ENCODE assay signal across 13 mouse cellular contexts in genomic region chr6:52505777-52506755, GRCm38 (mm10).
DNase-seq lines count a peak whose midpoint lies in the region; ATAC-seq and TF ChIP-seq lines count a peak whose summit lies in the region.
"Had no signal": no experiment of that assay in that cellular context is flagged by ENCODE, and none has a peak within 500 bp of the region (broad histone marks: within the 10 kb centered on the region; RNA-seq: fewer than 3 reads in every experiment).

No protein-coding gene starts in this region.

- POLR2A ChIA-PET in Patski (lab: Charles Lee): interaction anchor here (0.6 to 1.5 kb wide), 2 partner anchors 10 to 20 kb away, joined by 3 read pairs; no protein-coding TSS in a partner anchor

- H3K4me2 ChIP-seq in forebrain, postnatal 0 days (ENCODE audit: low read depth): no peak overlapping the region
- H3K4me2 ChIP-seq: forebrain, embryonic 13.5 days; heart, embryonic 13.5 days; liver, embryonic 15.5 days; midbrain, embryonic 13.5 days had no signal

- no peak for TF ChIP-seq CTCF in Patski (IDR thresholded peaks at IDR 0.05)
- TF ChIP-seq CTCF in forebrain, postnatal 0 days (IDR thresholded peaks at IDR 0.05; ENCODE audit: low read depth): no peak

- CTCF ChIA-PET in Patski (lab: Charles Lee): no interaction called here

- no peaks in the 10 kb centered on the region for H3K4me1 ChIP-seq in heart, embryonic 10.5 days
- no peaks in the 10 kb centered on the region for H3K4me1 ChIP-seq in forebrain, postnatal 0 days (ENCODE audit: insufficient read depth)
- H3K4me1 ChIP-seq: heart, embryonic 13.5 days; liver, embryonic 15.5 days had no signal

- no peak overlapping the region for H3K9ac ChIP-seq in forebrain, postnatal 0 days
- H3K9ac ChIP-seq: forebrain, embryonic 13.5 days; heart, embryonic 13.5 days; liver, embryonic 15.5 days; midbrain, embryonic 13.5 days had no signal

- in situ Hi-C loops in Patski (cut with MboI; ENCODE audit: low pct_unique_long_range_greater_than_20kb): no loop called here

- no peak overlapping the region for H3K27ac ChIP-seq in heart, embryonic 10.5 days
- no peak overlapping the region for H3K27ac ChIP-seq in forebrain, postnatal 0 days (ENCODE audit: low read depth, low read length)
- H3K27ac ChIP-seq: forebrain, embryonic 13.5 days; heart, embryonic 13.5 days; liver, embryonic 15.5 days; midbrain, embryonic 13.5 days had no signal

- intact Hi-C loops in heart, postnatal 36 days (cut with DNase I): loop anchor here (5.0 kb wide), 1 partner anchor 71 kb away; no protein-coding TSS in a partner anchor

- DNase-seq in heart, adult 11 months: peak; percentile 92
- DNase-seq in heart, embryonic 10.5 days (ENCODE audit: low spot score): no peak
- DNase-seq in Patski (ENCODE audit: low read depth, low spot score): peak; percentile 59
- peak; percentile 68 for DNase-seq in brain, adult 2 months (ENCODE audit: low read depth, low spot score)
- peak; percentile 18 to 53 for DNase-seq in heart, postnatal 36 days
- no peak for DNase-seq in forebrain, postnatal 0 days
- DNase-seq in right cerebral cortex, postnatal 25 days: no peak
- DNase-seq: lung, postnatal 36 days had no signal

- WGBS in heart, embryonic 10.5 days: 80% methylated on average over 9 of the region's 9 CpGs
- WGBS in forebrain, postnatal 0 days: 88% methylated on average over 9 of the region's 9 CpGs

- no peaks in the 10 kb centered on the region for H3K9me3 ChIP-seq in heart, embryonic 10.5 days
- no peaks in the 10 kb centered on the region for H3K9me3 ChIP-seq in forebrain, postnatal 0 days (ENCODE audit: low read length)
- H3K9me3 ChIP-seq: forebrain, embryonic 13.5 days; heart, embryonic 13.5 days; liver, embryonic 15.5 days; midbrain, embryonic 13.5 days had no signal

- peak; percentile 67 for ATAC-seq in Patski
- ATAC-seq in forebrain, postnatal 0 days: no peak
- ATAC-seq: forebrain, embryonic 13.5 days; hindbrain, embryonic 16.5 days; midbrain, embryonic 13.5 days had no signal

- H3K4me3 ChIP-seq in heart, embryonic 10.5 days: no peak overlapping the region
- no peak overlapping the region for H3K4me3 ChIP-seq in forebrain, postnatal 0 days (ENCODE audit: low read depth, low read length)
- H3K4me3 ChIP-seq: forebrain, embryonic 13.5 days; heart, embryonic 13.5 days; liver, embryonic 15.5 days; midbrain, embryonic 13.5 days had no signal

- no peaks in the 10 kb centered on the region for H3K27me3 ChIP-seq in heart, embryonic 10.5 days (ENCODE audit: insufficient read depth, poor library complexity, severe bottlenecking)
- no peaks in the 10 kb centered on the region for H3K27me3 ChIP-seq in Patski
- no peaks in the 10 kb centered on the region for H3K27me3 ChIP-seq in forebrain, postnatal 0 days (ENCODE audit: insufficient read depth, low read length)
- H3K27me3 ChIP-seq: forebrain, embryonic 13.5 days; heart, embryonic 13.5 days; liver, embryonic 15.5 days; midbrain, embryonic 13.5 days had no signal

- H3K36me3 ChIP-seq in heart, embryonic 10.5 days: no peaks in the 10 kb centered on the region
- H3K36me3 ChIP-seq in forebrain, postnatal 0 days (ENCODE audit: insufficient read depth): no peaks in the 10 kb centered on the region
- H3K36me3 ChIP-seq: heart, embryonic 13.5 days; liver, embryonic 15.5 days; midbrain, embryonic 13.5 days had no signal

Comparison
In these comparisons a context has a peak if more than half of its experiments do, and no peak if none do; other contexts are left out.
1. DNase-seq: peak in heart, adult 11 months (single experiment), Patski (single experiment), brain, adult 2 months (single experiment) and heart, postnatal 36 days (2 of 2); none in heart, embryonic 10.5 days (single experiment), forebrain, postnatal 0 days (single experiment) and right cerebral cortex, postnatal 25 days (single experiment).